Mouse (Mus musculus) layer of hippocampus, postnatal 14 days (tissue): Measurements from ENCODE around the gene Dhx40. TPM values are rescaled to one million over a fixed set of nuclear protein-coding genes. Genes with fewer than 3 reads are reported as not detected.

Experiments used
- total RNA-seq, 2 experiments: library from RNA; stranded (reverse); gene quantifications; 2 replicates each; pipeline ENCODE4 v1.2.3; 2021

The Dhx40 gene
- total RNA-seq, 2 experiments from 2014 or later, result 24.4 to 24.6 TPM

Other genes with a start within 250 kb of the Dhx40 start
- 100 to 1,000 TPM; 129 to 130 TPM for gene Vmp1, start 123.9 kb downstream of the Dhx40 start, total RNA-seq
- 10 to 100 TPM in 1 of 2 experiments, 1 to 10 TPM in 1; 9.9 to 10.2 TPM for gene Ptrh2, start 123.8 kb downstream of the Dhx40 start, total RNA-seq
- 100 to 1,000 TPM; 481 to 511 TPM for gene Cltc, start 50.2 kb downstream of the Dhx40 start, total RNA-seq
- gene Ypel2, start 186.0 kb upstream of the Dhx40 start, total RNA-seq, result 10 to 100 TPM; 20.5 to 21.9 TPM